Mouse (Mus musculus): ENCODE results near the gene Ppara.

DNA sequence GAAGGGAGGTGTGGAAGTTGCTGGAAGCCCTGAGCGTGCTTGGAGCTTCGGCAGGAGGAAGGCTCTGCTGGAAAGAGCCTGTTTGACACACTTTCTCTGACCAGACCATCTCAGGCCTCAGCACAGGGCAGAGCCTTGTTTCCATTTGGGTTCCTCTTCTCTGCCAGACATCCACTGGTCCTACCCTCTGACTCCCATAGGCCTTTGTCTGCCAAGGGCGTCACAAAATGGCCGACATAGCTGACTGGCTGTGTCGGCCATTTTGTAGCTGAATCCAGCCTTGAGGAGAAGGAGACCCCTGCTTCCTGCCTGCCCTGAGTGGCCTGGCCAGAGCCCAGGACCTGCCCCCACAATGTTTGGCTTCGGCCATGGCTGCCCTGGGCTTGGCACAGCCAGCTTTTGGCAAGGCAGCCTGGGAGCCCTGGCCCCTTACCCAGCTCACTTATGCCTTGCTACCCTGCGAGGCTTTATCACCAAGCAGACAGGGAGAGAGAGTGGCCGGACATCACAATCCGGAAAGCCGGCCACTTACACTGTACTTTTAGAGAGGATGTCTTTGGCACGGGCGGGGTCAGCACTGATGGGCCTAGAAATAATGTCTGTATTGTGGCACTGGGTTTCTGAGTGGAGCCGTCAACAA, 34.8 kb upstream of the Ppara start:
- TF ChIP-seq POLR2A (IDR thresholded peaks at IDR 0.05; ENCODE audit: low read depth, low read length), result no peak
- no peak for TF ChIP-seq CTCF (IDR thresholded peaks at IDR 0.05; ENCODE audit: borderline replicate concordance, insufficient read depth, low read length)
